Mouse (Mus musculus) macrophage (primary cell): ENCODE data around the gene Angptl8. TPM values are rescaled to one million over a fixed set of nuclear protein-coding genes. Genes with fewer than 3 reads are reported as not detected.

Experiments used
- H3K27ac ChIP-seq: fragments of 350-480 bp; formaldehyde crosslinking; 2 replicates; pipeline ENCODE4 v1.9.0; 2021
- H3K36me3 ChIP-seq: fragments of 350-480 bp; formaldehyde crosslinking; 2 replicates; pipeline ENCODE4 v1.9.0; 2021; ENCODE audit errors: inconsistent target
- H3K4me3 ChIP-seq: fragments of 350-480 bp; formaldehyde crosslinking; 2 replicates; pipeline ENCODE4 v1.9.0; 2021; ENCODE audit errors: inconsistent target
- H3K79me2 ChIP-seq: fragments of 350-480 bp; formaldehyde crosslinking; 2 replicates; pipeline ENCODE4 v1.9.0; 2021; ENCODE audit errors: inconsistent target
- WGBS: methylation state at CpG from one replicate; pipeline ENCODE4 v1.1.7; 2026; ENCODE audit warnings: inconsistent platforms; ENCODE audit not compliant: missing documents; 5-methylcytosine and 5-hydroxymethylcytosine counted together
- polyA plus RNA-seq: library from polyadenylated mRNA; stranded (reverse); fragments of 250-400 nt; gene quantifications from 3 replicates; pipeline ENCODE4 v1.2.4, GENCODE M21; 2018; ENCODE audit warnings: inconsistent platforms

The Angptl8 gene
- polyA plus RNA-seq, 1 experiment from 2014 or later: not detected

- H3K79me2 ChIP-seq: no peaks in the 10 kb centered on the region
- no peaks in the 10 kb centered on the region for H3K36me3 ChIP-seq
- WGBS: 95% methylated on average over 10 of the region's 10 CpGs
- no peak overlapping the region for H3K4me3 ChIP-seq
- no peak overlapping the region for H3K27ac ChIP-seq
Observed at GRCm38 (mm10) chr9:21824366-21824765, 10.9 kb upstream of the Angptl8 start.

GRCm38 (mm10) chr9:21829834-21830460 lies 5.4 kb upstream of the Angptl8 start:
- Histone ChIP-seq H3K27ac (no peak overlapping the region), H3K36me3 (no peaks in the 10 kb centered on the region), H3K4me3 (no peak overlapping the region), H3K79me2 (no peaks in the 10 kb centered on the region)
- WGBS: 91% methylated on average over 12 of the region's 14 CpGs

GRCm38 (mm10) chr9:21830461-21830850 lies 4.9 kb upstream of the Angptl8 start:
- no peaks in the 10 kb centered on the region for H3K79me2 ChIP-seq
- H3K36me3 ChIP-seq: no peaks in the 10 kb centered on the region
- no peak overlapping the region for H3K4me3 ChIP-seq
- 93% methylated on average over 5 of the region's 5 CpGs for WGBS
- H3K27ac ChIP-seq: no peak overlapping the region

GRCm38 (mm10) chr9:21830936-21831335 lies 4.4 kb upstream of the Angptl8 start:
- no peaks in the 10 kb centered on the region for H3K36me3 ChIP-seq
- no peak overlapping the region for H3K4me3 ChIP-seq
- no peak overlapping the region for H3K27ac ChIP-seq
- no peaks in the 10 kb centered on the region for H3K79me2 ChIP-seq
- WGBS: 94% methylated on average over 11 of the region's 11 CpGs

GRCm38 (mm10) chr9:21831558-21832240 lies 3.6 kb upstream of the Angptl8 start:
- H3K4me3 ChIP-seq: no peak overlapping the region
- 76% methylated on average over 16 of the region's 20 CpGs for WGBS
- H3K79me2 ChIP-seq: no peaks in the 10 kb centered on the region
- no peaks in the 10 kb centered on the region for H3K36me3 ChIP-seq
- no peak overlapping the region for H3K27ac ChIP-seq

- no peak overlapping the region for H3K27ac ChIP-seq
- H3K36me3 ChIP-seq: no peaks in the 10 kb centered on the region
- 100% methylated on average over 2 of the region's 2 CpGs for WGBS
- H3K4me3 ChIP-seq: no peak overlapping the region
- H3K79me2 ChIP-seq: no peaks in the 10 kb centered on the region
Observed at GRCm38 (mm10) chr9:21837690-21838089, 2.4 kb downstream of the Angptl8 start.

GRCm38 (mm10) chr9:21840115-21840787 lies 4.9 kb downstream of the Angptl8 start:
- Histone ChIP-seq H3K79me2 (no peaks in the 10 kb centered on the region), H3K36me3 (no peaks in the 10 kb centered on the region), H3K4me3 (no peak overlapping the region), H3K27ac (no peak overlapping the region)
- WGBS: 58% methylated on average over 8 of the region's 8 CpGs

GRCm38 (mm10) chr9:21841340-21841739 lies 6.0 kb downstream of the Angptl8 start:
- Histone ChIP-seq H3K79me2 (no peaks in the 10 kb centered on the region), H3K27ac (no peak overlapping the region), H3K4me3 (no peak overlapping the region), H3K36me3 (no peaks in the 10 kb centered on the region)
- WGBS: 94% methylated on average over 5 of the region's 6 CpGs

- H3K4me3 ChIP-seq: no peak overlapping the region
- H3K36me3 ChIP-seq: no peaks in the 10 kb centered on the region
- H3K79me2 ChIP-seq: no peaks in the 10 kb centered on the region
- 75% methylated on average over 5 of the region's 5 CpGs for WGBS
- H3K27ac ChIP-seq: no peak overlapping the region
Observed at GRCm38 (mm10) chr9:21842391-21842790, 7.1 kb downstream of the Angptl8 start.

GRCm38 (mm10) chr9:21843086-21843485 lies 7.8 kb downstream of the Angptl8 start:
- Histone ChIP-seq H3K79me2 (no peaks in the 10 kb centered on the region), H3K36me3 (no peaks in the 10 kb centered on the region), H3K4me3 (no peak overlapping the region), H3K27ac (no peak overlapping the region)
- 91% methylated on average over 6 of the region's 6 CpGs for WGBS

- Histone ChIP-seq H3K4me3 (no peak overlapping the region), H3K27ac (no peak overlapping the region), H3K36me3 (no peaks in the 10 kb centered on the region), H3K79me2 (no peaks in the 10 kb centered on the region)
- WGBS: 82% methylated on average over 14 of the region's 14 CpGs
Observed at GRCm38 (mm10) chr9:21845381-21846080, 10.2 kb downstream of the Angptl8 start.

GRCm38 (mm10) chr9:21846755-21847341 lies 11.5 kb downstream of the Angptl8 start:
- no peak overlapping the region for H3K27ac ChIP-seq
- no peak overlapping the region for H3K4me3 ChIP-seq
- WGBS: 68% methylated on average over 10 of the region's 11 CpGs
- no peaks in the 10 kb centered on the region for H3K36me3 ChIP-seq
- no peaks in the 10 kb centered on the region for H3K79me2 ChIP-seq

- WGBS: 84% methylated on average over 3 of the region's 3 CpGs
- Histone ChIP-seq H3K36me3 (no peaks in the 10 kb centered on the region), H3K27ac (no peak overlapping the region), H3K4me3 (no peak overlapping the region), H3K79me2 (no peaks in the 10 kb centered on the region)
Observed at GRCm38 (mm10) chr9:21847425-21847824, 12.1 kb downstream of the Angptl8 start.

GRCm38 (mm10) chr9:21847926-21848325 lies 12.6 kb downstream of the Angptl8 start:
- WGBS: 96% methylated on average over 10 of the region's 10 CpGs
- Histone ChIP-seq H3K27ac (no peak overlapping the region), H3K36me3 (no peaks in the 10 kb centered on the region), H3K79me2 (no peaks in the 10 kb centered on the region), H3K4me3 (no peak overlapping the region)
